Mouse (Mus musculus): ENCODE data around the gene Dennd1b.

DNA sequence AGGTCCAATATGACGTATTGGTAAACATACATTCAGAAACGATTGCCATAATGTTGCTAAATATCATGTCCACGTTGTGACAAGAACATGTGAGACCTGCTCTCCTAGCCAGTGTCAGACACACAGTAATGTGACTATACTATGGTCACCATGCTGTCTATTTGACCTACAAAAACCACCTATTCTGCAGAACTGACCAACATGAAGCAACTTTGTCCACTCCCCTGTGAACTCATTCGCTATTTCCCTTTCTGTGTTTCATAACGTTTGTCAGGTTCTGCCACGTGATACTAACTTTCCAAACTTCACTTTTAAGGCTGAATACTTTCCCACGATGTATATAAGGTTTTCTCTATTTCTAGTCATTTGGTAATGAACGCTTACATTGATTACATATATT, 22.8 kb upstream of the Dennd1b start:
- TF ChIP-seq POLR2A (IDR thresholded peaks at IDR 0.05; ENCODE audit: borderline replicate concordance, extremely low read depth, low read depth, low read length) (no peak), CTCF (IDR thresholded peaks at IDR 0.05; ENCODE audit: insufficient read depth, low read length) (no peak)
